Mouse (Mus musculus): ENCODE measurements at regions not wholly inside any gene's neighbourhood (a gene's known extent, or its start where the extent isn't known, plus 50 kb on each side); places are given as distances from the start of the nearest gene placed in this dataset.

- DNase-seq = no peak
These were observed 712.7 kb upstream of the Cdh18 start for GRCm38 (mm10) chr15:21836110-21836509.

- no peak for DNase-seq
These were observed 690.3 kb upstream of the Cdh18 start for GRCm38 (mm10) chr15:21858540-21858939.

GRCm38 (mm10) chr15:21885181-21885580, 663.6 kb upstream of the Cdh18 start:
- DNase-seq = peak; percentile 54
